Mouse (Mus musculus): ENCODE data around the gene Pgp.
"Not testable (repeated sequence)": the region's sequence is repeated elsewhere in the genome, so short reads cannot be mapped to it uniquely, and the experiment has no call there.

The Pgp gene

DNA sequence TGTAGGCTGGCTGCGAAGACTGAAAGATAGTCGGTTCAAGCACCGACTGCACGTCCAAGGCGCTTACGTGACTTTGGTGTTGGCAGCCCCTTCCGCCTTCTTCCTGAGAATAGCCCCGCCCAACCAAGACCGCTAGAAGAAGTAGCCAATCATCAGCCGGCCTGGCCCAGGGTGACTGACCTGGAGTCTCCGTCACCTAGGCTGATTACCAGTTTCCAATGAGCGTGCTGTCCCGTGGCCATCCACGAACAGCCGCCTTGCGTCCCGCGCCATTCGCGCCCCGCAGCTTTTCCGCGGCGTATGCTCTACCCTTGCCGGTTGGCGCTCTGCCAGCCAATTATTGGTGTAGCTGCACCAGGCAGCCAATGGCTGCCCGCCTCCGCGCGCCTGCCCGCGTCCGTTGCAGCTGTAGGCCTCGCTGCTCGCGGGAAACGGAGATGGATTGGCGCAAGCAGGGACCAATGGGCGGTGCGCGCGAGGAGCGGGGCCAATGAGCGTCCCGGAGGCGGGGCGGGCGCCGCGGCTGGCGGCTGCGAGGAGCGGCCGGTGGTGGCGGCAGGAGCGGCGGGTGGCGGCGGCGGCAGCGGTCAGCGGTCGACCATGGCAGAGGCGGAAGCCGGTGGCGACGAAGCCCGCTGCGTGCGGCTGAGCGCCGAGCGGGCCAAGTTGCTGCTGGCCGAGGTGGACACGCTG, at the start of gene Pgp, which contains the start of gene E4f1:
Gene Pgp, plus strand, starts transcription at position 483 of the 693 bp plus-strand sequence.
Gene E4f1, minus strand, starts transcription at position 404 of the 693 bp plus-strand sequence.
- DNase-seq (ENCODE audit: low read depth, low spot score): peak; percentile 97

DNA sequence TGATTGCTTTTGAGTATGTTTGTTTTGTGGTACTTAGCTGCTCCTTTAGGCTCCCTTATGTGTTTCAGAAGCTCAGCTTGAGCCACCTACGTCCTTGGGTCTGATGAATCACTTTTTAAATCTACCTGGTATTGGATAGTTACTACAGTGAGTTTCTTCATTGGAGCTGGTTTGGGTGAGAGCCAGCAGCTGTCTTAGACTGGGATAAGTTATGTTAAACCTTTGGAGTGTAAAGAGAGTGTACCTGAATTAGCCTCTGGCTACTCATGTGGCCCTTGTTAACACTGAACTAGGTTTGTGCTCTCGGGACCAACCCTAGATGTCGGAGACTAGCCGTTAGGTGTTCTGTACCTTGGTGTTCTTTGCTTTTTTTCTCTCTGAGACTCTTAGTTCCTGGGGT, 47.1 kb upstream of the Pgp start:
- DNase-seq (ENCODE audit: low read depth, low spot score): no peak

DNA sequence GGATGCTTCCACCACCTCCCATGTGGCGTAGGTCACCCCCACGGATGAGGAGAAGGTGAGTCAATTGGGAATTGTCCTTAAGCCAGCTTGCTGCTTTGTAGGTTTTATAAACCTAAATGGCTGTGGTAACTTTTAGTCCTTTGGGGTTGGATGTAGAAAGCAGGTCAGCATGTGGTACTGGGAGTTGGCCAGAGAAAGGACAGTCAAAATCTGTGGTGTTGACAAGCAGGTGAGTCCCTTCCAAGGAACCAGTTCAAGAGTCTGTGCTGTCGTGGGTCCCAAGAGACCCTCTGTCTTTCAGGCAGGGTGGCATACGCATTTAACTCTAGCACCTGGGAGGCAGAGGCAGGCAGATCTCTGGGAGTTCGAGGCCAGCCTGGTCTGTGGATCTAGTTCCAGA, 45.7 kb upstream of the Pgp start:
- DNase-seq (ENCODE audit: low read depth, low spot score): no peak

DNA sequence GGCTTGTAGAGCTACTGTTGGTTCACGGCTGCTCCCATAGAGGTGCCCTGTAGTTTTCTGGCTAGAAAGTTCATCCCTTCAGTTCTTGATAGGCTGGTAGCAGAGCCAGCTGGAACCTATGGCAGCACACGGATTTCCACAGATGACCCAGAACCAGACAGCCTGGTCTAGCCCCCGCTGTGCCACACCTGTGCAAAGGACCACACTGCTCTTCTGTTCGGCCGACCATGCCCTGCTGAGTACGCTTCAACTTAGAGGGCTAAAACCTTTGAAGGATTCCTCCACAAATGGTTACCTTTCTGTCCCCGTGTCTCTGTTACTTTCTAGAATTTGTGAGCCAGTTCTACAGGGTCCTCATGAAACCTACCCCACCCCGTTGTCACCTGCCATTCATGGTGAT, 44.9 kb upstream of the Pgp start:
- DNase-seq (ENCODE audit: low read depth, low spot score): not testable (repeated sequence)

GRCm38 (mm10) chr17:24425905-24426304, 44.3 kb upstream of the Pgp start:
- no peak for DNase-seq (ENCODE audit: low read depth, low spot score)

DNA sequence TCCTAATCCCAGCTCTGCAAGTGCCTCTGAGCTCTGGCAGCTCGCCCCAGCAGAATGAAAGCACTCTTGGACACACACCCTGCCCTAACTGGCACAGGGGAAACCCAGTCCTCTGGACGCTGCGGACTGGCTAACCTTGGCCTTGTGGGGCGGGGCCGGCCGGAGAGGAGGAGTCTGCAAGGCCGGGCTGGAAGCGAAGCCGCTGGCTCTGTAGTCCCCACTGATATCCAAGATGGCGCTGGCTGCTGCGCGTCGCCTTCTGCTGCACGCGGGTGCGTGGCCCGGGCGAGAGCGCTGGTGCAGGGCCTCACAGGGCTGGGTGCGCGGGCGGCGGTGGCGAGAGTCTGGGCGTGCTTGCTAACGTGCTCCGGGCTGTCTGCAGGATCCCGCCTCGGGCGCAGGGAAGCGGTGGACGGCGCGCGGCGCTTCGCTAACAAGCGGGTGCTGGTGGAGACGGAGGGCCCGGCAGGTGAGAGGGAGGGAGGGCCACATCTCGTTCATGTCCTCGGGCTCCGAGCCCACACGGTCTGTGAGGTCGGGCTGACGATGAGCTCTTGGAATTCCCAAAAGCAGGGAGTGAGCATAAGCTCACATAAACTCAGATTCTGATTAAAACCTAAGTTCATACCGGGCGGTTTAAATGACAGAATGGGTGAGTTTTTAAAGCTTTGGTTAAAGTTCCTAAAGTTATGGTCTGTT, 43.6 kb upstream of the Pgp start, which contains the start of gene Eci1:
Gene Eci1, plus strand, starts transcription at position 171 of the 699 bp plus-strand sequence.
- peak; percentile 88 for DNase-seq (ENCODE audit: low read depth, low spot score)

- peak; percentile 20 for DNase-seq (ENCODE audit: low read depth, low spot score)
These were observed 43.0 kb upstream of the Pgp start for GRCm38 (mm10) chr17:24427170-24427557.

DNA sequence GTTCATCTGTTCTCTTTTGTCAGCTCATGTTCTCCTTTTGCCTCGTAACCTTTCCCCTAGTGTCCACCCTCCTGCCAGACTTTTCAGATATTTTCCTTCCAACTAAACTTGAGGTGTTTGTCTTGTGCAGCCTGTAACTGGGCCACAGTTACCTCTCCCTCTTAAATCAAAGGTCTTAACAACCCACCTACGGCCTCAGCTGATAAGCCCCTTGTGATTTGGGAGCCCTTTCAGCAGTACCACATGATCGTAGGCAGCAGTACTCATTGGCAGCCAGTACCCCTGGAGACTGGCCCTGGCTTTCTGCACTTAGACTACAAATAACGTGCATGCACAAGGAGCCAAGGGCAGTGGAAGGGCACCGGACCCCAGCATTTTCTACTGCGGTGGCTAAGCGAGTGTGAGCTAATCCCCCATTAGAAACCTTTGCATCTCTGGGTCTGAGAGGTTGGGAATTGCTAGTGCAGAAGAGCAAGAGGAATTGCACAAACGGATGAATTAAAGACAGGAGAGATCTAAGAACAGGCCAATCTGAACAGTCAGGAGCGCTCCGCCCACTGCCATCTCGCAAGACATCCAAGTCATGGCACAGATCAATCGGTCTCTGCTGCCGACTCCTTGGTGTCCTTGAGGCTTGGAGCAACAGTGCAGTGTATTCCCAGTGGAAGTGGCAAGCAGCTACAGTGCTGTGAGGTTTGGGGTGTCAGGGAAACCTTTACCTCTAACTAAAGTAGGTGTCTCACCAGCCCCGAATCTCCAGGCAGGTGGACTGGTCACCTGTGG, 40.8 kb upstream of the Pgp start:
- DNase-seq (ENCODE audit: low read depth, low spot score): no peak

DNA sequence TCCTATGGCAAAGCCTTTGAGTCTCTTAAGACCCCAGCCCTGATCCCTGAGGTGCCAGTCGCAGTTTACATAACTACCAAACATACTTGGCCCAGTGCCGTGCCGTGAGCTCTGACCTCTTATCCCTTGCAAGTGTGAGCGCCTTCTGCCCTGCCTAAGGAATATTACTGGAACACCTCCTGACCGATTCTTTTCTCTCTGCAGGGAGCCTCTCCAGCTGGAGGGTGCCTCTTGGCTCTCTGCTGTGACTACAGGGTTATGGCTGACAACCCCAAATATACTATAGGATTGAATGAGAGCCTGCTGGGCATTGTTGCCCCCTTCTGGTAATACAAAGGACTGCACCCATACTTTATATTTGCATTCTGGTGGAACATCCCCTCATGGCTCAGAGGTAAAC, 33.2 kb upstream of the Pgp start:
- peak; percentile 32 for DNase-seq (ENCODE audit: low read depth, low spot score)

- no peak for DNase-seq (ENCODE audit: low read depth, low spot score)
These were observed 29.8 kb upstream of the Pgp start for GRCm38 (mm10) chr17:24440377-24440776.

DNA sequence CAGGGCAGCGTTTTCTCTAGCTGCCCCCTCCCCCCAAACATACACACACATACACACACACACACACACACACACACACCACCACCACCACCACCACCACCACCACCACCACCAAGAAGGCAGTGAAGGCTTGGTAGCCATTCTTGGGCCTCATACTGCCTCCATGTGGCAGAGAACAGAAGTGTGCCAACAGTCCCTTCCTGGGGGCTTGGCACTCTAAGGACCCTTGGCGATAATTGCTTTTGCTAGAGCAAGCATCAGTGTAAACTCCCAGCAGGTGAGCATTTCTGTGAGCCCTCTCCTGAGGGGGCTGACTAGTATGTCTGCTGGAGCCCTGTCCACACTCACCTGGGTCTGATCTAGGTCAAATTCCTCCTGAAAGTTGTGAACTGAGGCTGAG, 29.0 kb upstream of the Pgp start:
- DNase-seq (ENCODE audit: low read depth, low spot score): peak; percentile 47

DNA sequence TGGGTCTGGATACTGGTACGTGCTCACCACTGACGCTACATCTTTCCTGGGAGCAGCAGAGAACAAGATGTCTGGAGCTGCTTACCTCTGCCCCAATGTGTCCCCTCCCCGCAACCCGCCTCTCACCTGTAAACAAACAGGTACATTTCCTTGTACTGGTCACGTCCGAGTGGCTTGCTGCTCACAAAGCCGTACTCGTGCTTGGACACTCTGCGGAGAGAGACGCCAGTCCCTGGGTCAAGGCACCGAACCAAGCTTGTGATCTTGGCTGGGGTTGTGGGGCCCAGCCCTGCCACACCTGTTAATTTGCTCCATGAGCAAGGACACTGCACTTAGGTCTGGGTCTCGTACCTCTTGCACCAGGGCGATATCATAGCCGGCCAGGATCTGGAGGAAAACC, 28.1 kb upstream of the Pgp start:
- DNase-seq (ENCODE audit: low read depth, low spot score): no peak

GRCm38 (mm10) chr17:24442632-24443155, 27.5 kb upstream of the Pgp start, which contains the start of gene Dnase1l2:
Gene Dnase1l2 (minus strand): TSS chr17:24443105.
- no peak for DNase-seq (ENCODE audit: low read depth, low spot score)

GRCm38 (mm10) chr17:24443409-24443808, 26.8 kb upstream of the Pgp start:
- no peak for DNase-seq (ENCODE audit: low read depth, low spot score)

GRCm38 (mm10) chr17:24446590-24446989, 23.6 kb upstream of the Pgp start:
- DNase-seq (ENCODE audit: low read depth, low spot score): no peak

- no peak for DNase-seq (ENCODE audit: low read depth, low spot score)
These were observed 20.7 kb upstream of the Pgp start for GRCm38 (mm10) chr17:24449507-24449906.

- DNase-seq (ENCODE audit: low read depth, low spot score): no peak
These were observed 19.0 kb upstream of the Pgp start for GRCm38 (mm10) chr17:24451220-24451619.

DNA sequence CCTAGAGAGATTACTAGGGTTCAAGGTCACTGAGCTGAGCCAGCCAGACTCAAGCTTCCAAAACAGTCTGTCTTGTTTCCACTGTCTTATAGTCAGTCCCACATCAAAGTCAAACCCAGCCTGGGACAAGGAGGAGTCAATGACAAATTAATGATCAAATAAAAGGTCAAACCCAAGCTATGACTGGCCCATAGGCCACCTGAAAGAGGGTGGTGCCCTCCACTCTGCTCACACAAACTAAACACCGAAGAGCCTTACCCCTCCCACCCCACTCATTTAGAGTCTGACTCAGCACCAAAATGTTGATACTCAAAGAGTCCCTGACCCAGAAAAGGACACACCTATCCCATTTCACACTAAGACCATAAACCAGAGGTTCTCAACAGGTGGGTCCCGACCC, 16.8 kb upstream of the Pgp start:
- DNase-seq (ENCODE audit: low read depth, low spot score): no peak

DNA sequence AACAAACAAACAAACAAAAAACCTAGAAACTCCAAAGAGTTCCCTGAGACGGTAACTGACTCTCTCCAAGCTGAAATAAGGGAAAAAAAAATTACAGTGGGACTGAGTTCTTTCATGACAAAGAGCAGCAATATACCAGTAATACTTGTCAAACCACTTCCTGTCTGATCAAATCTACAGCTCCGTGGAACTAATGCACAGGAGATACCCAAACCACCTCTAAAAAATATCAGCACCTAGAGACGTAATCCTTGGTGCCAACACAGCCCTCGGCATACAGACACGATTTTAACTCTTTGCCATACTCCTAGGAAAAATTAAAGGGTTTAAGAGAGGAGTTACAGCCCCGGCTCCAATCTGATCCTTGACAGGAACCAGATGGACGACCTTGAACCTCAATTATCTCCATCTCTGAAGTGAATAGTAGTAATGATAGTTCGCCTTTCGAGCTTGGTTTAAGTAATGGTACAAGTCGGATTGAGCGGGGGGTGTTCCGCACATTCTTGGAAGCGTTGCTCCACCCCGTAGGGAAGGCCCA, 15.9 kb upstream of the Pgp start:
- DNase-seq (ENCODE audit: low read depth, low spot score): no peak

- DNase-seq (ENCODE audit: low read depth, low spot score): peak; percentile 100
These were observed 15.3 kb upstream of the Pgp start for GRCm38 (mm10) chr17:24454756-24455522.
